Mouse (Mus musculus) neural tube, embryonic 11.5 days (tissue): Measurements from ENCODE around the gene Glcci1. TPM values are rescaled to one million over a fixed set of nuclear protein-coding genes. Genes with fewer than 3 reads are reported as not detected.

Source experiments
- ATAC-seq: fragments of 200-750 bp; cut with Nextera tagmentation; 2 replicates; pipeline ENCODE4 v1.8.0; 2017; ENCODE audit warnings: moderate number of reproducible peaks, mild to moderate bottlenecking, moderate TSS enrichment, moderate library complexity; ENCODE audit not compliant: insufficient read depth, low FRiP score, low TSS enrichment
- DNase-seq: peaks from one replicate; pipeline ENCODE4 v3.0.0-alpha.2; 2015; ENCODE audit warnings: low spot score
- H3K27ac ChIP-seq: fragments of 300-500 bp; sonication (generic); 2 replicates; pipeline ENCODE4 v1.5.1; 2014; ENCODE audit warnings: low read depth, mild to moderate bottlenecking, low read length
- H3K27me3 ChIP-seq: fragments of 300-500 bp; sonication (generic); 2 replicates; pipeline ENCODE4 v1.6.1; 2014; ENCODE audit warnings: mild to moderate bottlenecking, low read length, mixed read lengths; ENCODE audit not compliant: control insufficient read depth, insufficient read depth
- H3K36me3 ChIP-seq: fragments of 300-500 bp; sonication (generic); 2 replicates; pipeline ENCODE4 v1.6.1; 2014; ENCODE audit warnings: mild to moderate bottlenecking, low read length, moderate library complexity, mixed read lengths; ENCODE audit not compliant: control insufficient read depth, insufficient read depth
- H3K4me1 ChIP-seq: fragments of 300-500 bp; sonication (generic); 2 replicates; pipeline ENCODE4 v1.6.1; 2014; ENCODE audit warnings: low read length, mixed read lengths; ENCODE audit not compliant: control insufficient read depth, insufficient read depth
- H3K4me2 ChIP-seq: fragments of 300-500 bp; sonication (generic); 2 replicates; pipeline ENCODE4 v1.6.1; 2014; ENCODE audit warnings: low read depth, mild to moderate bottlenecking, moderate library complexity
- H3K4me3 ChIP-seq: fragments of 300-500 bp; sonication (generic); 2 replicates; pipeline ENCODE4 v1.5.1; 2014; ENCODE audit warnings: low read depth, low read length
- H3K9ac ChIP-seq: fragments of 300-500 bp; sonication (generic); 2 replicates; pipeline ENCODE4 v1.6.1; 2014; ENCODE audit warnings: mild to moderate bottlenecking, low read length
- H3K9me3 ChIP-seq: fragments of 300-500 bp; sonication (generic); 2 replicates; pipeline ENCODE4 v1.6.1; 2016; ENCODE audit warnings: low read length; ENCODE audit not compliant: control insufficient read depth
- WGBS: fragments of 180-500 bp; shearing (Covaris S2); extraction: QIAGEN DNeasy Blood & Tissue Kit; methylation state at CpG from one replicate; pipeline ENCODE4 v1.1.7; 2014; 5-methylcytosine and 5-hydroxymethylcytosine counted together
- polyA plus RNA-seq: library from polyadenylated mRNA; unstranded; fragments of >200 nt; fragmentation: Nextera tagmentation; extraction: Ambion mirVana; gene quantifications from 2 replicates; pipeline ENCODE4 v1.2.1, GENCODE M21; 2014

Glcci1 gene
- polyA plus RNA-seq, 1 experiment from 2014 or later: 24.0 TPM

DNA sequence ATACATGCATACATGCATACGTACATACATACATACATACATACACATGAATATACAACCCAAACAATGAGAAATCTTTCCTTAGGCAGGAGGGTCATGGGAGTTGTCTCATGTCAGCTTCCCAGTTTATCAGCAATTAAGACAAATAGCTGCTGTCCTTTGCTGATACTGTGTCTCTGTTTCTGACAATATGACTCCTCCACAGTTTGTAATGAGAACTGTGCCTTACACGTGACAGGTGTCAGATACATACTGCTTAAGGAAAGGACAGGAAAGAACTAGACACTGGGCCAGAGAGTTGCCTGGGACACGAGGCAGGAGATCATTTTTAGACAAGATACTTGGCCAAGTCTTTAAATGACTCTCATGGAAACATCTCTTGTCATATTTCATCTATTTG lies 35.1 kb upstream of the Glcci1 start:
- ATAC-seq (no peak), DNase-seq (no peak)
- Histone ChIP-seq H3K9me3 (no peaks in the 10 kb centered on the region), H3K4me1 (no peaks in the 10 kb centered on the region), H3K4me3 (no peak overlapping the region), H3K36me3 (no peaks in the 10 kb centered on the region), H3K27me3 (no peaks in the 10 kb centered on the region), H3K4me2 (no peak overlapping the region), H3K27ac (no peak overlapping the region), H3K9ac (no peak overlapping the region)
- 89% methylated on average over 3 of the region's 3 CpGs for whole genome bisulfite sequencing

DNA sequence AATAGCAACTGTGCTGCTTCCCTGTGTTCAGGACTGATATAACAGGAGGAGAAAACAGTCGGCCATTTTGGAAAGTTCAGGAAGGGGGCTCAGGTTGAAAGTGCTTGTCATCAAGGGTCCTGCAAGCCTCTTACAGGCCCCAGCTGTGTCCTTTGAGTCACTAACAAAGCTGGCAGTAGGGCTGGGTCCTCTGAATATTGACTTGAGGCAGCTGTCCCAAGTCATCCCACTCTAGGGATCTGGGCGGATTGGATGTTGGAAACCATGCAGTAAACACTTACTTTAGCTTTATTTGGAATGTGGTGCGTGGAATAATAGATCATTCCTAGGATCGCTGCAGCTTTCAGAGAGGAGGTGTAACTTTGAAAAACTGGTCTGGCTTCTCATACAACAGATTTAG lies 34.6 kb upstream of the Glcci1 start:
- Histone ChIP-seq H3K9ac (no peak overlapping the region), H3K27me3 (no peaks in the 10 kb centered on the region)
- no peak for ATAC-seq

DNA sequence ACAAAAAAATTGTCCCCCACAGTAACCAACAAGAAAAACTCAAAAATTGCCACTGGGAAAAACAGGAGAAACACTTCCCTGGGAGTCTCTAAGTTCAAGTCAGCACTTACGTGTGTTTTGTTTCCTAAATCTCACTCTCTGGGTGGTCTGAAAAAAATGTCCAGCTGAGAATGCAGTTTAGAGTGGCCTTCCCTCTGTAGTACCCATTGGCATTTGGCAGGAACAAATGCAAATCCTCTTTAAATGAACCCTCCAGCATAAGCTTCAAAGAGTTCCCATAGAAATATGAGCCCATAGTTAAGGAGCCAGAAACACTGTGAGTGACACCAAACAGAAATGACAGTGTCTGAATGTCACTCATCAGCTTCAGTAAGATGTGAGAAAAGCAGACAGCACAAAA lies 30.2 kb upstream of the Glcci1 start:
- 42% methylated on average over 1 of the region's 1 CpGs for WGBS
- Histone ChIP-seq H3K4me2 (no peak overlapping the region), H3K27ac (no peak overlapping the region), H3K36me3 (no peaks in the 10 kb centered on the region), H3K9ac (no peak overlapping the region), H3K4me1 (no peaks in the 10 kb centered on the region), H3K9me3 (no peaks in the 10 kb centered on the region), H3K4me3 (no peak overlapping the region), H3K27me3 (no peaks in the 10 kb centered on the region)
- ATAC-seq: no peak
- DNase-seq: no peak

More for the DNA sequence above, 34.6 kb upstream of the Glcci1 start:
- WGBS: 96% methylated on average over 4 of the region's 4 CpGs
- no peak overlapping the region for H3K4me3 ChIP-seq
- H3K9me3 ChIP-seq: no peaks in the 10 kb centered on the region
- no peak for DNase-seq
- no peak overlapping the region for H3K4me2 ChIP-seq
- H3K36me3 ChIP-seq: no peaks in the 10 kb centered on the region
- no peaks in the 10 kb centered on the region for H3K4me1 ChIP-seq
- H3K27ac ChIP-seq: no peak overlapping the region

DNA sequence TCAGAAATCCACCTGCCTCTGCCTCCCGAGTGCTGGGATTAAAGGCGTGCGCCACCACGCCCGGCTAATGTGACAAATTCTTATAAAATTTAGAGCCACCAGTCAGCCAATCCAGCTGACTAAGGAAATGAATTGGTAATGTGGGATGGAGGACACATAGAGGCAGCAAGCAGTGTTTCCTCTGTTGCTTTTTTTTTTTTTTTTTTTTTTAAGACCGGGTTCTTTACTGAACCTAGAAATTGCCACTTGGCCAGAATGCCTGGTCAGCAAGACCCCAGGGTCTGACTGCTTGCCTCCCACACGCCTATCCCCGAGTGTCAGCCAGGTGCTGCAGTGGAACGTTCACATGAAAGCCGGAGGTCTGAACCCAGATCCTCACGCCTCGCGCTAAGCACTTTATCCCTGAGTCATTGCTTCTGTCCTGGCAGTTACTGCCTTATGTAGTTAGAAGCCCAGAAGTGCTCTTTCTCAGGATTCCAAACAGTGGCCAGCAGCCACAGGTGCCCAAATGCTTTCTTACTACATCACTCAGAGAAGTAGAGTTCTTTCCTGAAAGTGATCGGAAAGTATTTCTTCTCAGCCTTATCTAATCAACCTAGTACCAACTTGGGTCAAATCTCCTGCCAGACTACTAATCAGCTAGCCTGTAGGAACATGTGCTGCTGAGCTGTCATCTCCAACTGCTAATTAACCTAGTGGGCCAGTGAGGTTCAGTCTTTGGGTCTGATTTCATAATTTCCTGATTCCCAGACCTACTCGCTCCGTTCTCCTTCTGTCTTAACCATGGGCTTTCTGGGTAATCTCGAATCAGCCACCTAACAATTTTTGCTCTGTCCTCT lies 24.7 kb upstream of the Glcci1 start:
- H3K4me2 ChIP-seq: no peak overlapping the region
- no peak overlapping the region for H3K4me3 ChIP-seq
- DNase-seq (no peak), ATAC-seq (no peak)
- H3K9ac ChIP-seq: no peak overlapping the region
- no peak overlapping the region for H3K27ac ChIP-seq
- H3K9me3 ChIP-seq: no peaks in the 10 kb centered on the region
- no peaks in the 10 kb centered on the region for H3K27me3 ChIP-seq
- H3K36me3 ChIP-seq: no peaks in the 10 kb centered on the region
- WGBS: 94% methylated on average over 17 of the region's 17 CpGs
- H3K4me1 ChIP-seq: no peaks in the 10 kb centered on the region

DNA sequence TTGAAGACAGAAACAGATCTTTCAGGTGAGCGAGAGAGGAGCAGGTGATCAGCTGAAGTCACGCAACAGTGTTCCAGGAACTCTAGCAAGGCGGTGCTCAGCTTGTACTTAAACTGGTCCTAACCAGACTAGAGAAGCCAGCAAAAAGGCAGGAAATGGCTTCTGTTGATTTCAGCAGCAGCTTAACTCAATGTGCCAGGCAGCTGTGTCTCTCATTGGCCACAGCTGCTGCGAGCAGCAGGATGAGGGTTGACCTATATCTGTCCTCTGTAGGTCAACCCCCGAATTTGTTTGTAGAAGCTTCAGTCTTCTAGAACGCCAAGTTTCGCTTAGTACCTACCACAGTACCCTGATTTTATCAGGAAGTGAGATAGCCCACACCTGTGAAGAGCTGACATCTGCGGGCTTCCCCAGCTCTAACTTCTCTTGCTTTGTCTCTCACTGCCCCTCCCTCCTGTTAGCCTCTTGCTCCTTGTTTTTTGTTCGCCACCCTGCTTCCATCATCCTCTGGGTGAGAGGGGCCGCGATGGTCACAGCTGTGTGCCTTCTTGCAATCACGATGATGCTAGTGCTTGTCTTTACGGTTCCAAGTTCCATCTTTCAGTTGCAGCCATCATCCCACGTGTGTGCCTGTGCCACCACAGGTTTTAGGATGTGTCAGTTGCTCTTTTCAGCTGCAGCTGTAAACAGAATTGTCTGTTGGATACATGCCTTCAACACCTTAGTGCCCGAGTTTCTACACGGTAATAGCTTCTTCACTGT lies 23.8 kb upstream of the Glcci1 start:
- no peaks in the 10 kb centered on the region for H3K36me3 ChIP-seq
- H3K9me3 ChIP-seq: no peaks in the 10 kb centered on the region
- no peak overlapping the region for H3K4me2 ChIP-seq
- no peak overlapping the region for H3K9ac ChIP-seq
- ATAC-seq (no peak), DNase-seq (no peak)
- H3K4me1 ChIP-seq: no peaks in the 10 kb centered on the region
- no peaks in the 10 kb centered on the region for H3K27me3 ChIP-seq
- H3K27ac ChIP-seq: no peak overlapping the region
- 87% methylated on average over 16 of the region's 16 CpGs for WGBS
- no peak overlapping the region for H3K4me3 ChIP-seq

DNA sequence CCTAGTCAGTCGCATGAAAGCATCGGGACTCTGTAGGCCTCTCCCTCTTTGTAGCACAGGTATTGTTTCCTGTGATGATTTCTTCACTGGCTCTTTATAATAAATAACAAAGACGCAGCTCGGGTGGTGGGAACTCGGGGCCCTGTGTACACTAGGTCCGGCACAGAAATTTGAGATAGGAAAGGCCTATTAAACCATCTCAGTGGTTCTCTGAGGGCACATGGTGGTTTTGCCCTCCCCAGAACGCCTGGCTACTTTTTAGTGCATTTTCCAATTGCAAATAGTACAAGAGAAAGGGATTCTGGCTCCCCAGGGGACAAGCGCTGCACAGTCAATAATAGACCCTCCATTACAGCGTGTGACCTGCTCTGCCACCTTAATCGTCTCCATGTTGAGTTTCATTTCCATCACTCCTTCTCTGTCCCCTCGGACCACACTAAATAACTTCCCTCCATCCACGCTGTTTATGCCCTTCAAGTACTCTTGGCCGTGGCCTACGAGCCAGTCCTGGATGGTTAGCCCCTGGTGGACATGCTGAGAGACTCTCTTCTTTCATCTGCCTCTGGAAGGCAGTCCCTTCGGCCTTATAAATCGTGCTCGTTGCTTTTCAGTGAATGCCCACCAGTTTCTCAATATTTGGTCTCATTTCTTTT lies 22.9 kb upstream of the Glcci1 start:
- H3K4me3 ChIP-seq: no peak overlapping the region
- no peaks in the 10 kb centered on the region for H3K9me3 ChIP-seq
- H3K4me2 ChIP-seq: no peak overlapping the region
- H3K36me3 ChIP-seq: no peaks in the 10 kb centered on the region
- no peak for ATAC-seq
- DNase-seq: no peak
- H3K9ac ChIP-seq: no peak overlapping the region
- no peaks in the 10 kb centered on the region for H3K4me1 ChIP-seq
- H3K27ac ChIP-seq: no peak overlapping the region
- 84% methylated on average over 17 of the region's 17 CpGs for WGBS
- H3K27me3 ChIP-seq: no peaks in the 10 kb centered on the region

DNA sequence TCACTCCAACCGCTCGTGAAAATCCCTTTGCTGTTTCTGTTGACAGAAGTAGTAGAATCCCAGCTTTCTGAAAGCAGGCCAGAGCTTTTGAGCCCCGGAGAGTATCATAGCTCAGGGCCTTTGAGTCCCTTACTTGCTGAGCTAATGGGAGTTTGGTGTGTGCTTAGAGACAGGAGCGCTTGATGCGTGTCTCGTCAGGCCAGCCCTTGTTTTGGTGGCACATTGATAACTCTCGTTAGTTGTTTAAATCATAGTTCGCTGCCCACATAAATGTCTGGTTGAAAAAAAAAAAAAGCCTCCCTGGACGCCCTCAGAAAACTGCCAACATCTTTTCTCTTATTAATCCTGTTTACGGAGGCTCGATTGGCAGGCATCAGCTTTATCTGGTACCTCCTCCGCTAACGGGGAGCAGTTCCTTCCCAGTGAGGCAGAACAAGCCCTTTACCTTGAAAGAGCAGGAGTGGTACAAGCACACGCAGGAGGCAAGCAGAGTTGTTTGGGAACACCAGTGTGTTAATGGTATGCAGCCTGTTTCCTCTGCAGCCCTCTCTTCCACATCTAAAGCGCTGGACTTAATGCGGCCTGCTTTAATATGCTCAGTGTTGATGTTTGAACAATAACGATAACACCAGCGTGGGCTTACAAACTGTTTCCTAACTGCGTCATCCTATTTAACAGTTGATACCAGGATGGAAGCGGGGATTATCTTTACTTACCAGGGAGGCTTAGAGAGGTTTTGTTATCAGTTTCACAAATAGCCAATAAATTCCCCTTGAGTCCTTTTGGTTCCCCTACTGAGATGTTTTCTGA lies 22.2 kb upstream of the Glcci1 start:
- Histone ChIP-seq H3K4me1 (no peaks in the 10 kb centered on the region), H3K27ac (no peak overlapping the region), H3K27me3 (no peaks in the 10 kb centered on the region), H3K9ac (no peak overlapping the region), H3K4me2 (no peak overlapping the region), H3K36me3 (no peaks in the 10 kb centered on the region), H3K4me3 (no peak overlapping the region), H3K9me3 (no peaks in the 10 kb centered on the region)
- ATAC-seq (no peak), DNase-seq (no peak)
- 81% methylated on average over 20 of the region's 20 CpGs for WGBS

DNA sequence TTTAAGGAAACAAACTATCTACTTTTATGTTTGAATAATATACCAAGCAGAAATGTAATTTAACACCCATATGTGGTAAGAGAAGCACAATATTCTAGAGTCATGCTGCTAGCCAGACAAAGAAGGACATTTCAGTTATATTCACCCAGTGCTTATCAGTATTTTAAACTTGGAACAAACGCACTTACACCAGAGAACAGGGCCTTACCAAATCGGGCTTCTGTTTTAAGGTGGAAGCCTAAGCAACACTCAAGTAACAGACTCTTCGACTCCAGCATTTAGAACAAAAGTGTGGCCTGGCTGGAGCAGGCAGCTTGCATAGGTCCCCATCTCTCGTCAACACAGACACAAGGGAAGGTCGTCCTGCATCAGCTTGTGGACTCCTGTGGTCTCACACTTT lies 21.2 kb upstream of the Glcci1 start:
- Histone ChIP-seq H3K4me3 (no peak overlapping the region), H3K4me1 (no peaks in the 10 kb centered on the region), H3K36me3 (no peaks in the 10 kb centered on the region), H3K27me3 (no peaks in the 10 kb centered on the region), H3K9ac (no peak overlapping the region), H3K27ac (no peak overlapping the region), H3K9me3 (no peaks in the 10 kb centered on the region), H3K4me2 (no peak overlapping the region)
- DNase-seq (no peak), ATAC-seq (no peak)
- 73% methylated on average over 5 of the region's 5 CpGs for WGBS
